Mouse (Mus musculus): ENCODE measurements around the gene Nudt19. TPM values are rescaled to one million over a fixed set of nuclear protein-coding genes. Genes with fewer than 3 reads are reported as not detected.

Gene Nudt19
- total RNA-seq (2023): 20.8 to 28.5 TPM (median 25.4 TPM) in 4 replicates

GRCm38 (mm10) chr7:35556205-35556603, at the start of gene Nudt19:
Nudt19 (minus strand) TSS chr7:35556304.

GRCm38 (mm10) chr7:35586055-35586905, 30.2 kb upstream of the Nudt19 start, which contains the start of gene Ankrd27:
Ankrd27 (plus strand) TSS chr7:35586244.

GRCm38 (mm10) chr7:35585191-35586054, 29.3 kb upstream of the Nudt19 start, which contains the start of gene Rgs9bp:
Rgs9bp (minus strand) TSS chr7:35585582.

DNA sequence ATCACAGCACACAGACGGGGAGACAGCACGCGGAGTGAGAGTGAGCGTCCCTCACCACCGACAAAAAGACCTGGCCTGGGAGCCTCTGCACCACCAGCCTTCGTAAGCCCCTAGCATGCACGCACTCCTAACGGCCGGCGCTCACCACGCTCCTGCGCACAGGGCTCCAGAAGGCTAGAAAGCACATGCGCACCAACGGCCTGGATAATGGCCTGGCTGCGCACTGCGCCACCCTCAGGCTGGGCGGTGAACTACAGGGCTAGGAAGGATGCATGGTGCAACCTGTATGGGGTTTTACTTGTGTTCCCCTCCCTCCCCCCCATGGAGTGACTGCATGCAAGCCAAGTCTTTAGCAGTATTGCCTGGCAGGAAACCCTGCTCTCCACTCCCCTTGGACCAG, 18.5 kb downstream of the Nudt19 start, which contains the start of gene Tdrd12:
Gene Tdrd12 (minus strand): TSS at position 184 of the 400 bp plus-strand sequence.

Other genes starting within 250 kb of the Nudt19 start
- 17.3 to 20.4 TPM (median 18.0 TPM) in 4 replicates for gene Gpatch1, start 237.9 kb downstream of the Nudt19 start, total RNA-seq (2023)
- 0.17 to 0.56 TPM (median 0.27 TPM) in 4 replicates for gene Rhpn2, start 222.1 kb downstream of the Nudt19 start, total RNA-seq (2023)
- 10.5 to 14.9 TPM (median 13.4 TPM) in 4 replicates for gene Faap24, start 159.5 kb downstream of the Nudt19 start, total RNA-seq (2023)
- gene Cep89, start 159.3 kb downstream of the Nudt19 start, total RNA-seq (2023): 24.7 to 31.6 TPM (median 28.4 TPM) in 4 replicates
- not detected in 4 replicates for gene Slc7a9, start 107.5 kb downstream of the Nudt19 start, total RNA-seq (2023)
- gene Tdrd12, start 18.6 kb downstream of the Nudt19 start, total RNA-seq (2023): not detected in 4 replicates
- 0.09 to 0.22 TPM (median 0.18 TPM) in 3 of 4 replicates, not detected in the other for gene Rgs9bp, start 29.3 kb upstream of the Nudt19 start, total RNA-seq (2023)
- 36.5 to 48.4 TPM (median 43.6 TPM) in 4 replicates for gene Ankrd27, start 29.9 kb upstream of the Nudt19 start, total RNA-seq (2023)
- gene Pdcd5, start 91.2 kb upstream of the Nudt19 start, total RNA-seq (2023): 49.0 to 51.5 TPM (median 50.9 TPM) in 4 replicates
- 43.7 to 56.3 TPM (median 46.5 TPM) in 4 replicates for gene Dpy19l3, start 198.2 kb upstream of the Nudt19 start, total RNA-seq (2023)
- 78.3 to 110 TPM (median 95.0 TPM) in 4 replicates for gene Zfp507, start 246.7 kb upstream of the Nudt19 start, total RNA-seq (2023)